Mouse (Mus musculus) liver, embryonic 14.5 days (tissue): ENCODE results near the gene Ifngr2. TPM values are rescaled to one million over a fixed set of nuclear protein-coding genes. Genes with fewer than 3 reads are reported as not detected.
"Not testable (repeated sequence)": the region's sequence is repeated elsewhere in the genome, so short reads cannot be mapped to it uniquely, and the experiment has no call there.

ENCODE experiments used
- ATAC-seq: fragments of 200-750 bp; cut with Nextera tagmentation; 2 replicates; pipeline ENCODE4 v1.8.0; 2017; ENCODE audit warnings: moderate number of reproducible peaks, mild to moderate bottlenecking, moderate library complexity; ENCODE audit not compliant: insufficient read depth
- DNase-seq, 3 experiments: peaks; one replicate each; pipeline ENCODE4 v3.0.0-alpha.2; 2012 to 2013; ENCODE audit warnings: low read depth in 3 of 3, low spot score in 3 of 3
- H3K27ac ChIP-seq: fragments of 300-500 bp; sonication (generic); 2 replicates; pipeline ENCODE4 v1.5.1; 2014; ENCODE audit warnings: moderate library complexity, mild to moderate bottlenecking, control low read depth, inconsistent platforms
- H3K27me3 ChIP-seq: fragments of 300-500 bp; sonication (generic); 2 replicates; pipeline ENCODE4 v1.6.1; 2014; ENCODE audit warnings: mild to moderate bottlenecking, low read length, moderate library complexity; ENCODE audit not compliant: control insufficient read depth, insufficient read depth
- H3K36me3 ChIP-seq: fragments of 300-500 bp; sonication (generic); replicated peaks from 2 replicates; pipeline ENCODE4 v1.6.1; 2014; ENCODE audit warnings: low read depth; ENCODE audit not compliant: control insufficient read depth, insufficient read depth
- H3K4me1 ChIP-seq, 2 experiments: fragments of 200-500 bp in 1 of 2; fragments of 300-500 bp in 1 of 2; sonication (generic) in 1 of 2; replicated peaks; 2 replicates each; pipeline ENCODE4 v1.6.1; 2012 to 2014; ENCODE audit warnings: antibody characterized with exemption in 1 of 2, inconsistent platforms in 1 of 2, low read length in 1 of 2; ENCODE audit not compliant: control insufficient read depth in 2 of 2, insufficient read depth in 2 of 2
- H3K4me2 ChIP-seq: fragments of 300-500 bp; sonication (generic); 2 replicates; pipeline ENCODE4 v1.6.1; 2014; ENCODE audit warnings: low read depth, mild to moderate bottlenecking, control low read depth, moderate library complexity
- H3K4me3 ChIP-seq, 2 experiments: fragments of 200-500 bp in 1 of 2; fragments of 300-500 bp in 1 of 2; sonication (generic) in 1 of 2; 2 replicates each; pipeline ENCODE4 v1.5.1; 2012 to 2014; ENCODE audit warnings: low read depth in 2 of 2, low read length in 2 of 2, mild to moderate bottlenecking in 2 of 2, control low read depth in 1 of 2, inconsistent platforms in 1 of 2, moderate library complexity in 1 of 2; ENCODE audit not compliant: insufficient read depth in 1 of 2
- H3K9ac ChIP-seq: fragments of 300-500 bp; sonication (generic); replicated peaks from 2 replicates; pipeline ENCODE4 v1.6.1; 2014; ENCODE audit warnings: mild to moderate bottlenecking, control low read depth, moderate library complexity
- H3K9me3 ChIP-seq: fragments of 300-500 bp; sonication (generic); 2 replicates; pipeline ENCODE4 v1.6.1; 2016; ENCODE audit warnings: low read length, mixed read lengths; ENCODE audit not compliant: control insufficient read depth
- CTCF ChIP-seq: IDR thresholded peaks from 2 replicates; pipeline ENCODE4 v1.5.1; 2016; ENCODE audit warnings: antibody characterized with exemption, low read depth, control low read depth
- EP300 ChIP-seq: IDR thresholded peaks from 2 replicates; pipeline ENCODE4 v1.6.1; 2016; ENCODE audit warnings: antibody characterized with exemption, low read depth
- WGBS: fragments of 180-500 bp; shearing (Covaris S2); extraction: QIAGEN DNeasy Blood & Tissue Kit; methylation state at CpG from one replicate; pipeline ENCODE4 v1.1.7; 2014; ENCODE audit not compliant: insufficient replicate concordance; 5-methylcytosine and 5-hydroxymethylcytosine counted together
- polyA plus RNA-seq, 2 experiments: library from polyadenylated mRNA; depleted of rRNA in 1 of 2; stranded (reverse) in 1 of 2; unstranded in 1 of 2; fragments of >200 nt; fragmentation: Nextera tagmentation in 1 of 2; extraction: Ambion mirVana in 1 of 2; gene quantifications; 2 replicates each; pipeline versions ENCODE4 v1.2.1 to v1.2.3; 2012 to 2014

The Ifngr2 gene
- polyA plus RNA-seq, 2 experiments, result 4.9 to 13.1 TPM

DNA sequence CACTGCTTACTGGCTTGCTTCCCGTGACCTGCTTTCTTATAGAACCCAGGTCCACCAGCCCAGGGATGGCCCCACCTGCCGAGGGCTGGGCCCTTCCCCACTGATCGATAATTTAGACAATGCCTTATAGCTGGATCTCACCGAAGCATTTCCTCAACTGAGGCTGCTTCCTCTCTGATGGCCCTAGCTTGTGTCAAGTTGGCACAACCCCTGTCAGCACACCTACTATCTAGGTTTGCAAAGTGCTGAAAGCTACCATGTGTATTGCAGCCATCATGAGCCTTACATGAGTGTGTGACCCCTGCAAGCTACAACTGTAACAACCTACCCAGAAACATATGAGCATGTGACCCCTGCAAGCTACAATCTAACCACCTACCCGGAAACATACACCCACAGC, 22.7 kb upstream of the Ifngr2 start:
- Histone ChIP-seq H3K4me1 (peaks cover 7 to 15% of the 10 kb centered on the region in 2 experiments), H3K4me3 (no peak overlapping the region), H3K27ac (no peak overlapping the region), H3K9ac (no peak overlapping the region), H3K9me3 (no peaks in the 10 kb centered on the region), H3K4me2 (no peak overlapping the region), H3K36me3 (no peaks in the 10 kb centered on the region), H3K27me3 (peaks cover 4% of the 10 kb centered on the region)
- no peak for ATAC-seq
- DNase-seq, result no peak
- 46% methylated on average over 5 of the region's 5 CpGs for WGBS
- TF ChIP-seq EP300 (no peak), CTCF (no peak)

DNA sequence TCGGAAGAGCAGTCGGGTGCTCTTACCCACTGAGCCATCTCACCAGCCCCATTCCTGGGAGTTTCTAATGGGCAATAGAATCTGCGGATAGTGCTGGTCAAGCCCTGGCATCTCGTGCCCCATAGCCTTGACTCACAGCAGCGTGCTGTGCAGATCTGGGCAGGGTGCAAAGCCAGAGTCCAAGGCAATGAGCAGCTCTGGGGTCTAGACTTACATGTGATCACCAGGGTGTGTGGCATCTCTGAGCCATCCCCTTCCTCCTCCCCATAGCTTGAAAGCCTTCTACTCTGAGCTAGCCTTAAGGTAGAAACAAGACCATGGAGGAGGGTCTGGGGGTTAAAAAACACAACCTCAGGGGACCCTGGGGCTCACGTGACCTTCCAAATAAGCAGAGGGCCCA, 20.6 kb upstream of the Ifngr2 start:
- H3K36me3 ChIP-seq, result no peaks in the 10 kb centered on the region
- no peak for TF ChIP-seq EP300
- TF ChIP-seq CTCF, result no peak
- H3K4me2 ChIP-seq, result no peak overlapping the region
- H3K27me3 ChIP-seq, result peaks cover 4% of the 10 kb centered on the region
- no peak overlapping the region for H3K27ac ChIP-seq
- DNase-seq (no peak), ATAC-seq (no peak)
- no peak overlapping the region for H3K9ac ChIP-seq
- 87% methylated on average over 6 of the region's 6 CpGs for WGBS
- no peak overlapping the region for H3K4me3 ChIP-seq
- peaks cover 7 to 15% of the 10 kb centered on the region in 2 experiments for H3K4me1 ChIP-seq
- no peaks in the 10 kb centered on the region for H3K9me3 ChIP-seq

DNA sequence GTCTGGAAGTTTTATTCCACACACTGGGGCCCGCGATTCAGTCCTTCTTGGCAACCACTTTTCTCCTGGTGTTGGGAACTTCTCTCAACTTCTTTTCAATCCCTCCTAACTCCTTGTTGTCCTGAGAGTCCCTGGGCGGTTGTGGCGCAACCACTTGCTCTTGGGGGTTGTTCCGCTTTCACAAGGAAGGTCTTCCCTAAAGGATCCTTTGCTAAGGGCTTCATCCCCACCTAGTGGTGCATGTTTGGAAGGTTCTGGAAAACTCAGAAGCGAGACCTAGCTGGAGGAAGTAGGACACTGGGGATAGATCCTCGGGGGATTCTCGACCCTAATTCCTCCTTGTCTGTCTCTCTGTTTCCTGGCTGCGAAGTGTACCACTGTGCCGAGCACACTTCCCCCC, 19.8 kb upstream of the Ifngr2 start:
- H3K4me1 ChIP-seq, result peaks cover 7 to 13% of the 10 kb centered on the region in 2 experiments
- ATAC-seq, result no peak
- no peak for TF ChIP-seq EP300
- TF ChIP-seq CTCF, result peak; percentile 49
- peaks cover 2% of the 10 kb centered on the region for H3K27me3 ChIP-seq
- H3K9ac ChIP-seq, result no peak overlapping the region
- 50% methylated on average over 10 of the region's 10 CpGs for WGBS
- DNase-seq, result no peak
- no peaks in the 10 kb centered on the region for H3K36me3 ChIP-seq
- 0 out of 2 replicates have a peak overlapping the region, but pooled peaks have one; percentile 18 for H3K4me2 ChIP-seq
- H3K4me3 ChIP-seq, result no peak overlapping the region
- H3K9me3 ChIP-seq, result no peaks in the 10 kb centered on the region
- no peak overlapping the region for H3K27ac ChIP-seq

DNA sequence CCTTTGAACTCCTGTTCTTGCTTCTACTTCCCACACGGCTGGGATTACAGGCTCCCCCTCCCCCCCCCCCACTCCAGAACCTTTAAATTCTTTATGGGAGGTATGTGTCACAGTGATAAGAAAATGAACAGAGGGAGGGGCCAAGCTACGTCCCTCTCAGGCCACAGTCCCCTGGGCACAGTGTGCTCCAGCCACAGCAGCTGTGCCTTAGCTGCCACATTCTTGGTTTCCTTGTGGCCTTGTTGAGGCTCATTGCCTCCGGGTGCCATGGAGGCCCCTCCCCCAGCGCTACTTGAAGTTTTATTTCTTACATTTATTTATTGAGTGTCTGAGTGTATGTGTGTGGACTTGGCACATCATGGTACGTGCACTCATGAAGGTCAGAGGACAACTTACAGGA, 19.4 kb upstream of the Ifngr2 start:
- Histone ChIP-seq H3K36me3 (no peaks in the 10 kb centered on the region), H3K27ac (no peak overlapping the region), H3K9ac (no peak overlapping the region), H3K4me2 (0 out of 2 replicates have a peak overlapping the region, but pooled peaks have one; percentile 18), H3K4me3 (no peak overlapping the region), H3K9me3 (no peaks in the 10 kb centered on the region), H3K27me3 (no peaks in the 10 kb centered on the region; the same call in none of the 2 replicates), H3K4me1 (peaks cover 7 to 17% of the 10 kb centered on the region in 2 experiments)
- ATAC-seq (peak; percentile 55; the same call in 1 of the 2 replicates), DNase-seq (no peak)
- 29% methylated on average over 5 of the region's 5 CpGs for WGBS
- no peak for TF ChIP-seq EP300
- no peak for TF ChIP-seq CTCF

DNA sequence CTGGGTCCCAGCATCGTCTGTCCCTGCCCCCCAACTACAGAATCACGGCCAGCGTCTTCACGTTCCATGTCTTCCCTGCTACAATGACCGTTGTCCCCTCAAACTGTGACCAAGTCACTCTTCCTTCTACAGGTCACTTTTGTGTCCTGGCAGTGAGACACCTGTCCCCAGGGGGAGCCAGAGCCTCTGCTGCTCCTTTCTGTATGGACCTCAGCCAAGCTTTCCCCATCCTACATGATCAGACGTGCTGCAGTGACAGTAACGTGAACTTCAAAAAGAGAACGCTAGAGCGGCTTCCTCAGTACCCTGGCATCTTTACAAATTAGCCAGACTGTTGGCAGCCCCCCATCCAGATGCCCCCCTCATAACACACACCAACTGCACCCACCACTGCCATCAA, 18.3 kb upstream of the Ifngr2 start:
- Histone ChIP-seq H3K36me3 (no peaks in the 10 kb centered on the region), H3K9ac (no peak overlapping the region), H3K27ac (no peak overlapping the region), H3K9me3 (no peaks in the 10 kb centered on the region), H3K4me1 (peaks cover 11 to 22% of the 10 kb centered on the region in 2 experiments), H3K4me2 (no peak overlapping the region), H3K27me3 (no peaks in the 10 kb centered on the region; the same call in 1 of the 2 replicates), H3K4me3 (no peak overlapping the region)
- DNase-seq, result no peak
- ATAC-seq, result no peak
- TF ChIP-seq EP300 (no peak), CTCF (peak; percentile 60)
- 81% methylated on average over 9 of the region's 9 CpGs for WGBS

DNA sequence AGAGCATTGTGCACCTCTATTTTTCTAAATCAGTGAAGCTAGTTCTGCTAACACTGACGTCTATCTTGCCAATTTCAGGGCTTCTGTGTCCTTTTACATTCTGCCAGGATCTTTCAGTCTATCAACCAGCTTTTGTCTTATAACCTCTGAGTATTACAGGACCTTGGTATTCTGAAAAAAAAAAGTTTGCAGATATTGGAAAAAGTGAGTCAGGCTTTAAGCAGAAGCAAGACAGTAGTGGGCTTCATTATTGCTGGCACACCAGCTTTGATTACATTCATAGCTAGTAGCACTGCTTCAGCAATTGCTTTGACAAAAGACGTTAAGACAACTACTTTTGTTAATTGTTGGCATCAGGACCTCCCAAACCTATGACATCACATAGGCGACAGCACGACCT, 16.0 kb upstream of the Ifngr2 start:
- not testable (repeated sequence) for H3K9ac ChIP-seq, ATAC-seq, H3K27ac ChIP-seq, DNase-seq, H3K4me2 ChIP-seq, H3K27me3 ChIP-seq, H3K4me3 ChIP-seq, H3K9me3 ChIP-seq, H3K36me3 ChIP-seq
- peaks cover 11 to 30% of the 10 kb centered on the region in 2 experiments for H3K4me1 ChIP-seq
- 63% methylated on average over 4 of the region's 4 CpGs for whole genome bisulfite sequencing
